Mouse (Mus musculus): ENCODE measurements around the gene Svep1. TPM values are rescaled to one million over a fixed set of nuclear protein-coding genes. Genes with fewer than 3 reads are reported as not detected.

The Svep1 gene
- polyA plus RNA-seq, 1 experiment = 2.7 TPM

- no peaks in the 10 kb centered on the region for H3K36me3 ChIP-seq (ENCODE audit: control insufficient read depth, insufficient read depth, low read length)
- 65% methylated on average over 6 of the region's 6 CpGs for WGBS
- no peak overlapping the region for H3K27ac ChIP-seq (ENCODE audit: insufficient read depth, low read depth, low read length)
- no peaks in the 10 kb centered on the region for H3K27me3 ChIP-seq (ENCODE audit: control insufficient read depth, insufficient read depth, low read length)
- TF ChIP-seq POLR2A (IDR thresholded peaks at IDR 0.05; ENCODE audit: low read depth, low read length) = no peak
- TF ChIP-seq CTCF (IDR thresholded peaks at IDR 0.05; ENCODE audit: extremely low read depth, insufficient read length, insufficient replicate concordance, low read depth, low read length) = no peak
- H3K4me1 ChIP-seq (ENCODE audit: control insufficient read depth, insufficient read depth, insufficient read length, low read length) = no peaks in the 10 kb centered on the region
- H3K4me3 ChIP-seq (ENCODE audit: low read depth, low read length) = no peak overlapping the region
Observed at GRCm38 (mm10) chr4:58077950-58078349, 128.7 kb downstream of the Svep1 start.

DNA sequence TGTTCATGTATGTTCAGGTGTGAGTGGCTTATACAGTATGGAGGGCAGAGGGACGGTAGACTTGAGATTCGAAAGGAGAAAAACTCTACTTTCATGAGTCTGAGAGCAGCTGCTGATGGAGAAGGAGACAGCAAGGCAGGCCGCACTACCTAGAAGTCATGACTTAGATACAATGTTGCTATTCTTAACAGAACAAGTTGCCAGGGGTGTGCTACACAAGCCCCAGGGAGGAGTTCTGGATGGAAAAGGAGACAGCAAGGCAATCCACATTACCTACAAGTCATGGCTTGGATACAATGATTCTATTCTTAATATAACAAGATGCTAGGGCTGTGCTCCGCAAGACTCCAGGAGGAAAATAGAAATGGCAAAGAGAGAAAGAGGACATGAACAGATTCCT, 129.1 kb downstream of the Svep1 start:
- Histone ChIP-seq H3K4me1 (ENCODE audit: control insufficient read depth, insufficient read depth, insufficient read length, low read length) (no peaks in the 10 kb centered on the region), H3K36me3 (ENCODE audit: control insufficient read depth, insufficient read depth, low read length) (no peaks in the 10 kb centered on the region), H3K4me3 (ENCODE audit: low read depth, low read length) (no peak overlapping the region), H3K27ac (ENCODE audit: insufficient read depth, low read depth, low read length) (no peak overlapping the region), H3K27me3 (ENCODE audit: control insufficient read depth, insufficient read depth, low read length) (no peaks in the 10 kb centered on the region)
- TF ChIP-seq POLR2A (IDR thresholded peaks at IDR 0.05; ENCODE audit: low read depth, low read length) (no peak), CTCF (IDR thresholded peaks at IDR 0.05; ENCODE audit: extremely low read depth, insufficient read length, insufficient replicate concordance, low read depth, low read length) (no peak)
- WGBS = 92% methylated on average over 4 of the region's 4 CpGs

DNA sequence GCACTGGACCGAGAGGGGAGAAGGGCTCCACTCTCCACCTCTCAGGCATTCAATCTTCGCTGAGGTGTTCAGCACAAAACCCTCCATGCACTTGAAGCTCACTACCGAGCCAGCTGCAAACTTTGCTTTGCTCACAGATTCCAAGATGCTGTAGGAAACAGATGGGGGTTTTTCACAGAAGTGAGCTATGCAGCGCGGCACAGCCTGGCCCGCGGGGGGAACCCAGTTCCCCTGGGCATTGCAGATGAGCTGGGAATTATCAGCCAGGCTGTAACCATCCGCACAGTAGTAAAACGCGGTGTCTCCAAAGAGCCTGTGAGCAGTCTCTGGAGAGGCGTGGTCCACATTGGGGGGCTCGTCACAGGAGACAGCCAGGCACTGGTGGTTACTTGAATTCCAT, 133.8 kb downstream of the Svep1 start:
- Histone ChIP-seq H3K4me3 (ENCODE audit: low read depth, low read length) (no peak overlapping the region), H3K4me1 (ENCODE audit: control insufficient read depth, insufficient read depth, insufficient read length, low read length) (no peaks in the 10 kb centered on the region), H3K27ac (ENCODE audit: insufficient read depth, low read depth, low read length) (no peak overlapping the region), H3K27me3 (ENCODE audit: control insufficient read depth, insufficient read depth, low read length) (no peaks in the 10 kb centered on the region), H3K36me3 (ENCODE audit: control insufficient read depth, insufficient read depth, low read length) (no peaks in the 10 kb centered on the region)
- WGBS = 89% methylated on average over 12 of the region's 12 CpGs
- TF ChIP-seq CTCF (IDR thresholded peaks at IDR 0.05; ENCODE audit: extremely low read depth, insufficient read length, insufficient replicate concordance, low read depth, low read length) = no peak
- TF ChIP-seq POLR2A (IDR thresholded peaks at IDR 0.05; ENCODE audit: low read depth, low read length) = no peak

GRCm38 (mm10) chr4:58068886-58069285, 137.8 kb downstream of the Svep1 start:
- peaks cover 6% of the 10 kb centered on the region; the same call in 1 of the 2 replicates for H3K4me1 ChIP-seq (ENCODE audit: control insufficient read depth, insufficient read depth, insufficient read length, low read length)
- TF ChIP-seq CTCF (IDR thresholded peaks at IDR 0.05; ENCODE audit: extremely low read depth, insufficient read length, insufficient replicate concordance, low read depth, low read length) (no peak), POLR2A (IDR thresholded peaks at IDR 0.05; ENCODE audit: low read depth, low read length) (no peak)
- no peaks in the 10 kb centered on the region for H3K36me3 ChIP-seq (ENCODE audit: control insufficient read depth, insufficient read depth, low read length)
- no peak overlapping the region for H3K4me3 ChIP-seq (ENCODE audit: low read depth, low read length)
- H3K27ac ChIP-seq (ENCODE audit: insufficient read depth, low read depth, low read length) = no peak overlapping the region
- 92% methylated on average over 5 of the region's 5 CpGs for WGBS
- no peaks in the 10 kb centered on the region for H3K27me3 ChIP-seq (ENCODE audit: control insufficient read depth, insufficient read depth, low read length)

- Histone ChIP-seq H3K4me3 (ENCODE audit: low read depth, low read length) (no peak overlapping the region), H3K36me3 (ENCODE audit: control insufficient read depth, insufficient read depth, low read length) (no peaks in the 10 kb centered on the region), H3K27me3 (ENCODE audit: control insufficient read depth, insufficient read depth, low read length) (no peaks in the 10 kb centered on the region), H3K27ac (ENCODE audit: insufficient read depth, low read depth, low read length) (peak overlapping the region; percentile 18; the same call in 1 of the 2 replicates), H3K4me1 (ENCODE audit: control insufficient read depth, insufficient read depth, insufficient read length, low read length) (peaks cover 9% of the 10 kb centered on the region)
- 25% methylated on average over 2 of the region's 2 CpGs for WGBS
- TF ChIP-seq POLR2A (IDR thresholded peaks at IDR 0.05; ENCODE audit: low read depth, low read length) (no peak), CTCF (IDR thresholded peaks at IDR 0.05; ENCODE audit: extremely low read depth, insufficient read length, insufficient replicate concordance, low read depth, low read length) (no peak)
Observed at GRCm38 (mm10) chr4:58064721-58065120, 141.9 kb downstream of the Svep1 start.

- H3K4me1 ChIP-seq (ENCODE audit: control insufficient read depth, insufficient read depth, insufficient read length, low read length) = peaks cover 9% of the 10 kb centered on the region
- WGBS = 86% methylated on average over 1 of the region's 1 CpGs
- H3K27me3 ChIP-seq (ENCODE audit: control insufficient read depth, insufficient read depth, low read length) = no peaks in the 10 kb centered on the region
- H3K4me3 ChIP-seq (ENCODE audit: low read depth, low read length) = no peak overlapping the region
- TF ChIP-seq POLR2A (IDR thresholded peaks at IDR 0.05; ENCODE audit: low read depth, low read length) (no peak), CTCF (IDR thresholded peaks at IDR 0.05; ENCODE audit: extremely low read depth, insufficient read length, insufficient replicate concordance, low read depth, low read length) (no peak)
- no peak overlapping the region for H3K27ac ChIP-seq (ENCODE audit: insufficient read depth, low read depth, low read length)
- no peaks in the 10 kb centered on the region for H3K36me3 ChIP-seq (ENCODE audit: control insufficient read depth, insufficient read depth, low read length)
Observed at GRCm38 (mm10) chr4:58062933-58063332, 143.7 kb downstream of the Svep1 start.

GRCm38 (mm10) chr4:58055653-58056052, 151.0 kb downstream of the Svep1 start:
- H3K27me3 ChIP-seq (ENCODE audit: control insufficient read depth, insufficient read depth, low read length) = no peaks in the 10 kb centered on the region

GRCm38 (mm10) chr4:58054441-58054840, 152.2 kb downstream of the Svep1 start:
- WGBS = 63% methylated on average over 5 of the region's 5 CpGs
- TF ChIP-seq POLR2A (IDR thresholded peaks at IDR 0.05; ENCODE audit: low read depth, low read length) = no peak
- TF ChIP-seq CTCF (IDR thresholded peaks at IDR 0.05; ENCODE audit: extremely low read depth, insufficient read length, insufficient replicate concordance, low read depth, low read length) = no peak

More at GRCm38 (mm10) chr4:58055653-58056052, 151.0 kb downstream of the Svep1 start:
- TF ChIP-seq POLR2A (IDR thresholded peaks at IDR 0.05; ENCODE audit: low read depth, low read length) (no peak), CTCF (IDR thresholded peaks at IDR 0.05; ENCODE audit: extremely low read depth, insufficient read length, insufficient replicate concordance, low read depth, low read length) (no peak)
- H3K36me3 ChIP-seq (ENCODE audit: control insufficient read depth, insufficient read depth, low read length) = no peaks in the 10 kb centered on the region
- H3K4me3 ChIP-seq (ENCODE audit: low read depth, low read length) = no peak overlapping the region
- peaks cover 2% of the 10 kb centered on the region for H3K4me1 ChIP-seq (ENCODE audit: control insufficient read depth, insufficient read depth, insufficient read length, low read length)
- no peak overlapping the region for H3K27ac ChIP-seq (ENCODE audit: insufficient read depth, low read depth, low read length)

More at GRCm38 (mm10) chr4:58054441-58054840, 152.2 kb downstream of the Svep1 start:
- no peaks in the 10 kb centered on the region for H3K36me3 ChIP-seq (ENCODE audit: control insufficient read depth, insufficient read depth, low read length)
- H3K27ac ChIP-seq (ENCODE audit: insufficient read depth, low read depth, low read length) = no peak overlapping the region
- no peak overlapping the region for H3K4me3 ChIP-seq (ENCODE audit: low read depth, low read length)
- H3K4me1 ChIP-seq (ENCODE audit: control insufficient read depth, insufficient read depth, insufficient read length, low read length) = no peaks in the 10 kb centered on the region
- no peaks in the 10 kb centered on the region for H3K27me3 ChIP-seq (ENCODE audit: control insufficient read depth, insufficient read depth, low read length)
